Comparison of ENCODE assay signal across 25 mouse cellular contexts in the genomic region with DNA sequence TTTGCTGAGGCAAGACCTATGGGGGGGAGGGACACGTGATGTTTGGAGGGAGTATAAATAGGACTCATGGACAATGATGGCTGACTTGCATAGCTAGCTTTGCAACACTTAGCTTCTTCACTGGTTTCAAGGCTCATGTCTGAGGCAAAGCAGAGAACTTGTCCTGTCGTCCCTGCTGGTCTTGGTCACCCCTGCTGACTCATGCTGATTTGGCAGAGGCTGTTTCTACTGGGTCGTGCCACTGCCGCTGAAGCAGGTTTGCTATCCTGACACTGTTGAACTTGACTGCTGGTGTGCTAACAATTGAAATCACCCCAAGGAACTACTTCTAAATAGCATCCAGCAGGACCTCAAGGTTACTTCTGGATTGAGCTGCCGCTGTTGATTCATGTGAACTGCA.
DNase-seq lines count a peak whose midpoint lies in the region; ATAC-seq and TF ChIP-seq lines count a peak whose summit lies in the region.
"Had no signal": no experiment of that assay in that cellular context is flagged by ENCODE, and none has a peak within 500 bp of the region (broad histone marks: within the 10 kb centered on the region; RNA-seq: fewer than 3 reads in every experiment).

No protein-coding gene starts in this region.

- no peak for TF ChIP-seq CTCF in bone marrow macrophage, adult 2 months (IDR thresholded peaks at IDR 0.05; ENCODE audit: low read depth, low read length)

- no peaks in the 10 kb centered on the region for H3K79me2 ChIP-seq in myocyte (ENCODE audit: control insufficient read depth, insufficient read depth)

- no peak overlapping the region for H3K4me2 ChIP-seq in myocyte (ENCODE audit: low read depth)
- H3K4me2 ChIP-seq in kidney, embryonic 15.5 days = no peak overlapping the region
- H3K4me2 ChIP-seq: forebrain, embryonic 12.5 days; heart, embryonic 13.5 days; hindbrain, embryonic 12.5 days; limb, embryonic 13.5 days; liver, embryonic 12.5 days; midbrain, embryonic 13.5 days; neural tube, embryonic 12.5 days had no signal

- H3ac ChIP-seq in myocyte (ENCODE audit: control insufficient read depth, insufficient read length) = no peak overlapping the region

- no peaks in the 10 kb centered on the region for H3K9me3 ChIP-seq in kidney, embryonic 15.5 days (replicated peaks)
- H3K9me3 ChIP-seq: forebrain, embryonic 12.5 days; heart, embryonic 13.5 days; hindbrain, embryonic 12.5 days; limb, embryonic 13.5 days; liver, embryonic 12.5 days; midbrain, embryonic 13.5 days; neural tube, embryonic 12.5 days had no signal

- no peaks in the 10 kb centered on the region for H3K36me3 ChIP-seq in myocyte (ENCODE audit: control insufficient read depth, insufficient read depth)
- no peaks in the 10 kb centered on the region for H3K36me3 ChIP-seq in kidney, embryonic 15.5 days
- H3K36me3 ChIP-seq: forebrain, embryonic 12.5 days; heart, embryonic 13.5 days; hindbrain, embryonic 12.5 days; limb, embryonic 13.5 days; liver, embryonic 12.5 days; midbrain, embryonic 13.5 days; neural tube, embryonic 12.5 days had no signal

- WGBS in kidney, embryonic 15.5 days = 73% methylated on average over 5 of the region's 5 CpGs

- ATAC-seq in kidney, embryonic 15.5 days (replicated peaks; ENCODE audit: low FRiP score) = no peak
- ATAC-seq: CD4-positive, CD25-positive, alpha-beta regulatory T cell, adult 4 months; liver, embryonic 12.5 days; midbrain, embryonic 13.5 days had no signal

- no peak for TF ChIP-seq POLR2A in bone marrow macrophage, adult 2 months (IDR thresholded peaks at IDR 0.05; ENCODE audit: borderline replicate concordance, low read depth, low read length)
- no peak for TF ChIP-seq POLR2A in myocyte (IDR thresholded peaks at IDR 0.05; ENCODE audit: insufficient read length, low read depth)

- peaks cover 15% of the 10 kb centered on the region for H3K4me1 ChIP-seq in bone marrow macrophage, adult 2 months (ENCODE audit: control insufficient read depth, insufficient read depth, low read length)
- peaks cover 11% of the 10 kb centered on the region; the same call in 1 of the 2 replicates for H3K4me1 ChIP-seq in kidney, embryonic 15.5 days
- H3K4me1 ChIP-seq: forebrain, embryonic 12.5 days; heart, embryonic 13.5 days; hindbrain, embryonic 12.5 days; limb, embryonic 13.5 days; liver, embryonic 12.5 days; midbrain, embryonic 13.5 days; neural tube, embryonic 12.5 days had no signal

- DNase-seq in 416B (ENCODE audit: low read depth) = peak; percentile 20
- peak; percentile 83 for DNase-seq in adrenal gland, adult 2 months
- no peak for DNase-seq in kidney, adult 11 months
- DNase-seq in urinary bladder, adult 2 months (ENCODE audit: low spot score) = no peak
- DNase-seq: cerebellum, adult 9-11 months; kidney, adult 2 months; kidney, postnatal 14 days; lung, adult 18-20 months; lung, postnatal 10 days; right cerebral cortex, postnatal 14 days; spleen, adult 18-20 months had no signal

- no peak overlapping the region for H3K9ac ChIP-seq in kidney, embryonic 15.5 days
- H3K9ac ChIP-seq: forebrain, embryonic 12.5 days; heart, embryonic 13.5 days; hindbrain, embryonic 12.5 days; limb, embryonic 13.5 days; liver, embryonic 12.5 days; midbrain, embryonic 13.5 days; neural tube, embryonic 12.5 days had no signal

- no peak overlapping the region for H3K4me3 ChIP-seq in bone marrow macrophage, adult 2 months (ENCODE audit: insufficient read depth, low read length)
- H3K4me3 ChIP-seq in myocyte = no peak overlapping the region
- H3K4me3 ChIP-seq in kidney, embryonic 15.5 days (replicated peaks) = no peak overlapping the region
- H3K4me3 ChIP-seq: erythroblast, embryonic 14.5 days; forebrain, embryonic 12.5 days; heart, adult 2 months; heart, embryonic 13.5 days; hindbrain, embryonic 12.5 days; layer of hippocampus, adult 2 months; limb, embryonic 13.5 days; liver, embryonic 12.5 days; midbrain, embryonic 13.5 days; neural tube, embryonic 12.5 days had no signal

- H3K27me3 ChIP-seq in myocyte (ENCODE audit: control insufficient read depth, insufficient read depth, insufficient read length) = no peaks in the 10 kb centered on the region
- peaks cover 27% of the 10 kb centered on the region for H3K27me3 ChIP-seq in kidney, embryonic 15.5 days
- H3K27me3 ChIP-seq: forebrain, embryonic 12.5 days; hindbrain, embryonic 12.5 days; limb, embryonic 13.5 days; liver, embryonic 12.5 days; midbrain, embryonic 13.5 days; neural tube, embryonic 12.5 days had no signal

- peak overlapping the region; percentile 20; the same call in 1 of the 2 replicates for H3K27ac ChIP-seq in bone marrow macrophage, adult 2 months (ENCODE audit: insufficient read depth, low read depth, low read length)
- H3K27ac ChIP-seq in kidney, embryonic 15.5 days = no peak overlapping the region
- H3K27ac ChIP-seq: forebrain, embryonic 12.5 days; heart, adult 2 months; heart, embryonic 13.5 days; hindbrain, embryonic 12.5 days; layer of hippocampus, adult 2 months; limb, embryonic 13.5 days; liver, embryonic 12.5 days; midbrain, embryonic 13.5 days; neural tube, embryonic 12.5 days had no signal

TF ChIP-seq in myocyte, 11 proteins besides CTCF, POLR2A, EP300 and RAD21:
- TF ChIP-seq MYOG (IDR thresholded peaks at IDR 0.05; ENCODE audit: control insufficient read depth in 1 of 3, insufficient read depth in 1 of 3, insufficient read length in 2 of 3, low read depth in 2 of 3) = no peak
- TF ChIP-seq USF1 (IDR thresholded peaks at IDR 0.05; ENCODE audit: low read depth) = peak; percentile 34

Comparison
In these comparisons a context has a peak if more than half of its experiments do, and no peak if none do; other contexts are left out.
1. DNase-seq: peak in 416B (single experiment) and adrenal gland, adult 2 months (single experiment); none in kidney, adult 11 months (single experiment) and urinary bladder, adult 2 months (single experiment).